Mouse (Mus musculus): ENCODE results near the gene Cfap97d1.

Cfap97d1 gene

DNA sequence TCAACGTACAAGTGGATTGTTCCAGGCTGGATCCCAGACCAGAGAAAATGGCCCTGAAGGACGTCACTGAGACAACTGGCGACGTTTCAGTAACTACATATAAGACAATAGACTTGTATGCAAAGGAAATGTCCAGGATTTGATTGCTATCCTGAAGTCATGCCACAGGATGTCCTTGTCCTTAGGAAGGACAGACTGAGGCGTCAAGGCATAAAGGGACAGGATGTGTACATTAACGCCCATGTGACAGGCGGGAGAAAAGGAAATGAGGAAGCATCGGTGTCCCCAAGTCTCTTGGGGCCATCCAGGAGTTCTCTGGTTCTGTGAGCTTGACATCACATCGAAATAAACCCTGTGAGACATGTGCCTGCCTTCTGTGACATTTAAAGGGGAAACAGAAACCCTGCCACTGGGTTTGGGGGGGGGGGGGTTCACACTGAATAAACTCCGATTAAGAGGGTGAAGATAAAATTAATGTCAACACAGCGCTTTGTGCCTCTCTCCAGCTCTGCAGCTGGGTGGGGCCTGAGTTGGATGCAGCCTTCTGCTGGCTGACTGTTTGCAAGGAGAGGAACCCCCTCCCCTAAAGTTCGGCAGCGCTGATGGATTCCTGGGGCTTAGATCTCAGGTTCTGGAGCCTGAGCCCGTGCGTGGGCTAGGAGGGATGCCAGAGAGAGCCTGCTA, 25.0 kb downstream of the Cfap97d1 start:
- no peak for DNase-seq (ENCODE audit: low spot score in 2 of 2)

DNA sequence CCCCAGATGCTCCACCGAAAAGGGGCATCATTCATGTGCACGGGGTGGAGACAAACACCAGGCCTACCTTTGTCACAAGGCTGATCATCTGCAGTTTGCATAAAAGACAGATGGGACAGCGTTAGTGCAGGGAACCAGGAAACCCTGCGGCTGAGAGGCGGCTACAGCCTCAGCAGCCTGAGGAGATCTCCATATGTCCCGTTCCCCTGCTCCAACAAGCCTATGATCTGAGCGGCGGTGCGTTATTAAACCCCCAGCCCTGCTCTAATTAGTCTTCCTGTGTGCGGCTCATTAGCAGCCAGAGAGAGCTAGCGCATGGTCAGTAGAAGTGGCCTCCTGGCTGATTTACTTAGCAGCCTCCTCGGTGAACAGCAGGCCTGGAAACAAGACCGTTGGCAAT, 26.1 kb downstream of the Cfap97d1 start:
- DNase-seq (ENCODE audit: low spot score in 2 of 2): no peak

DNA sequence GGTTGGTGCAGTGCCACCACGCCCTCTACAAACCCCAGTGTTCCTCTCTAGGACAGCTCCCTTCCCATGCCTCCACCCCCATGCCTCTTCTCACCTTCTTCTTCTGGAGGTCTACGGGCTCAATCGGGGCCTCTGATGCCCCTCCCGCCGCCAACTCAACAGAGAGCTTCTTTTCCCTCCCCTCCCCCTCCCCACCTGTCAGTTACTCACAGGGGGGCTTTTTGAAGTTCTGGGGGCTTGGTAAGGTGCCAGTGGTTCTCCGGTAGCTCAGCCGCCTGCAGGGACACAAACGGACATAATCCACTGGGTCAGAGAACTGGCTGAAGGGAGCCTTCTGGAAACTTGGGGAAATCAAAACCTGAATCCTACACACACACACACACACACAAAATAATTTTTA, 27.4 kb downstream of the Cfap97d1 start:
- no peak for DNase-seq (ENCODE audit: low spot score in 2 of 2)

DNA sequence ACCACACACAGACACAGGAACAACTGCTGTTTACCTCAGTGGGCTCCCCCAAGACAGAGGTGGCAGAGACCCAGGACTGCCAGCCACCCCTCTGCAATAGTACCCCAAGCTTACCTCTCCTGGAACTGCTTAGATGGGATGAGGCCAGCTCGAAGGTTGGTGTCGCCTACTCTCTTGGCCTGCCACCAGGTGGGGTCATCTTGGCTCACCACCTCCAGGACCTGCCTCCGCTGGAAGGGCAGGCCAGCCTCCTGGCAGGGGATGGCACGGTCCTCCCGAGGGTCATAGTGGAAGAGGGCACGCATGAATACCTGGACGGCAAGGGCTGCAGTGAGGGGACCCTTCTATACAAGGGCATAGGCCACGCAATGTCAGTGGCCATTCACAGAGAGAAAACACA, 29.1 kb downstream of the Cfap97d1 start:
- no peak for DNase-seq (ENCODE audit: low spot score in 2 of 2)

DNA sequence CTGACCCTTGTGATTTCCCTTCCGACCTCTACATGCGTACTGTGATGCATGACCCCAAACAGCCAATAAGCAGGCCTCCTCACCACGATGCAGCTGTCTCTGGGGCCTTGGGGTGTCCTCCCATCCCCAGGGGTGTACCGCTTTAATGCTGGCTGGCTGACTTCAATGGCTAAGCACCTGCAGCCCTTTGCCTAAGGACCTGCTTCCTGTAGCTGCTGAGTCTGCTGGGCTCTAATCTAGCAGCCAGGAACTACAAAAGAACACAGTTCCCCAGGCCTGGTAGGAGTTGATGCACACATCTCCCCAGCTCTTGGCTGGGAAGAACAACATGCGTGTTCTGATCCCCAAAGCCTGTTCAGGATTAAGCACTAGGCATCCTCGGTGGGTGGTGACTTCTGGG, 31.4 kb downstream of the Cfap97d1 start:
- DNase-seq (ENCODE audit: low spot score in 2 of 2): no peak

DNA sequence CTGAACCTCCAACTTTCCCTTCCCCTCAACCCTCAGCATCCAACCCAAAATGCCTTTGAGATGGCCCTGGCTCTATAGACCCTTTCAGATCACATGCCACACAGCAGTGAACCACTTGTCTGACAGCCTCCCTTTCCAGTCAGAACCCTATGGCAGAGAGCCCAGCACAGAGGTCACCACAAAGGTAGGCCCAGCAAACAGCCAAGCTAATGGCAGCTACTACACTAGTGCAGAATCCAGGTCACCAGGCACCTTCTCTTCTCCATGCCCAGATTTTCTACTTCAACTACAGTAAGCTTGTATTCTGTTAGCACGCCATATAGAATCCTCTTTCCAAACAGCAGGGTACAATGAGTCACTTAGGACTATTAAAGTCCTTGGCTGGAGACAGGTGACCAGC, 32.1 kb downstream of the Cfap97d1 start:
- DNase-seq (ENCODE audit: low spot score in 2 of 2): no peak

DNA sequence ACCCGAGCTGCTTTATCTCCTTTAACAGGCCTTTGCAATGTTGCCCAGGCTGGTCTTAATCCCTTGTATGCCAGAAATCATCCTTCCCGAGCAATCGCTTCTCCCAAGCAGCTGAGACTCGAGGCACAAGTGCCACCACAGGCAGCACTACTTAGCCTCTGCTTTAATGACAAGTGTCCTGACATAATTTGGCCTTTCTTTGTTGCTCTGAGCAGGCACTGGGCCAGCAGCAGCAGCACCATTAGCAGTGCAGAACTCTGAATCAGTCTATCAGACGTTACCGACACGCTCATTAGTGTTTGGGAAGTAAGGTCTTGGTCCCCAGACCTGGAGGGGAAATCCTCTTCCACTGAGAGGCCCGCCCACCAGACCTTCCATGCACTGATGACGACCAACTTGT, 35.7 kb downstream of the Cfap97d1 start:
- DNase-seq (ENCODE audit: low spot score in 2 of 2): no peak

DNA sequence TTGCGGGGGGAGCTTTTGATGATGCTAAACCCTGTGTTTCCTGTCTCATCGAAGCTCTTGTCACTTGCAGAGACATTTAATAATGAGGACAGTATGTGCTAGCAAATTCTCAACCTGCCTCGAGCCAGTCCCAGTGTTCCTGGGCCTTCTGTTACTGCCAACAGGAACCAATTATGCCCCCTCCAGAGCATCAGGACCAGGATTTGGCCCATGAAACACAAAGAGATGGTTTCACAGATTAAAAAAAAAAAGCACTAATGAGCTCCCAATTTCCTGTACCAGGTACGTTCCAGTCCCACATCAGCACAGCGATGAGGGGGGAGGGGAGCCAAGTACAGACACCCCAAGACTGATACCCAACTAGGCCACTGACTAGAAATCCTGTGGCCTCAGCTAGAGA, 37.1 kb downstream of the Cfap97d1 start:
- no peak for DNase-seq (ENCODE audit: low spot score in 2 of 2)

DNA sequence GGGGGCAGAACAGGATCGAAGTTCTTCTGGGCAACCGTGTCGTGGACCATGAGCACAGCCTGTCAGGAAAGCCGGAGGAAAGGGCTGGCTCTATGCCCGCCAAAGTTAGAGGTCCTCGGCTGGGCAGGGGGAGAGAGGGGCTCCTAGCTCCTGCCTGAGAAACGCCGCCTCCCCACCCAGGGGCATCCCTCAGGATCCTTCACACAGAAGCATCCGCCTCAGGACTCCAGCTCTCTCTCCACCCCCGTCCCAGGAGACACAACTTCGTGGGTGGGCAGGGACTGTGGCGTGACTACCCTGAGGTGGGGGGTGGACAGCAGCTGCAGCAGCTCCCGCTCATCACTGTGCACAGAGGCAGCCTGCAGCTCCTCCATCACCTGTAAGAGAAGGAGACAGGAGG, 39.3 kb downstream of the Cfap97d1 start:
- DNase-seq (ENCODE audit: low spot score in 2 of 2): peak; percentile 58 to 62

DNA sequence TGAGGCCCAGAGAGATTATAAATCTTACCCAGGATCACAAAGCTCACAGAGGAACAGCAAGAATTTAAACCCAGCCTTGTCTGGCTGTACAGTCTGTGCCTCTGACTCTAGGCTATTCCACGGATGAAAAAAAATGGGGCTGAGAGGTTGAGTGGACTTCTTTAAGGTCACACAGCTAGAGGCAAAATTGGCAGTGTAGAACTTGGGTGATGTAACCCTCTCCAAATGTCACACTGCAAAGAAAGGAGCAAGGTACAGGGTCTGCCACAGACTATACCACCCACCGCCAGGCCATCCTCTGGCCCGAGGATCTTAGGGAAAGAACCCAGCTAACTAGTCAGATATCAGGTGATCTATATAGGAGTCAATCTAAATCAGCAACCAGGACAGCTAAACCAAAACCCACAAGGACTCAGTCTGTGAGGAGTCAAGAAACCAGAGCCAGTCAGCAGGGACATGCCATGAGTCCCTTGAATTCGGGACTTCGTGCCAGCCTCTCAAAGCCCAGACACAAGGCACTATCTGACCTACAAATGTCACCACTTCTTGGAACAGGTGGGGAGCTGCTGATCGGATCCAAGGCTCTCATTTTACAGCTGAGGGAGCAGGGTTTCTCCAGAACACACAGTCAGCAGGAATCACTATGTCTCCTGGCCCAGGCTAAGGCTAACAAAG, 40.1 kb downstream of the Cfap97d1 start:
- DNase-seq (ENCODE audit: low spot score in 2 of 2): no peak

DNA sequence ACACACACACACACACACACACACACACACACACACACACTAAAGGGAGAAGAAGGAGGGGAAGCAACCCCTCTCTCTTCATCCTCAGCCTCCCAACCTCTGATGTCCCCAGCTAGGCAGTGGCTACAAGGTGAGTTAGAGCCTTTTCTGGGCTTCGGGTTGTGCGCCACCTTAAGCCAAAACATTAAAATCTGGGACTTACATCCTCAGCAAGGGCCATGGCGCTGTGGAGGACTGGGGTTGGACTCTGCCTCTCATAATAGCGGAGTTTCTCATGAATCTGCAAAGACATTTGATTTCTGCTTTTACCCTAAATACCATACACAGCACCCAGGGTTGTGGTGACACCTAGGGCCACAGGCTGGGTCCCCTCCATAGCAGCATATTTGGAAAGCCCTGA, 40.8 kb downstream of the Cfap97d1 start:
- no peak for DNase-seq (ENCODE audit: low spot score in 2 of 2)

DNA sequence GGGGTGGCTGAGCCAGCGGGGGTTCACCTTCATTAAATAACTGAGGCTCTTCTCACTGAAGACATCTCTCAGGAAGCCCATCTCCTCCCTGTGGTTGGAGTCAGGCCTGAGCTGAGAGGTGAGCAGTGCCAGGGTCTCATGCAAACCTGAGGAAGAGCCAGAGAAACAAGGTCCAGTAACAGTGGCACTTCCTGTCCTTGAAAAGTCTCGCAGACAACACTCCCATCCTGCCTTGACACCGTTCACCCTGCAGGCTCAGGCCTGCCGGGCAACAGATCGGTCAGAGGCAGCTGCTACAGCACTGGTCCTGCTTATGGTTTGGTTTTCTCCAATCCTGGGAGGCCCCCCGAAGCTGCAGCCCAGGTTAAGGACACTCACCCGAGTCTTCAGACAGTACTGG, 41.3 kb downstream of the Cfap97d1 start:
- DNase-seq (ENCODE audit: low spot score in 2 of 2): no peak

DNA sequence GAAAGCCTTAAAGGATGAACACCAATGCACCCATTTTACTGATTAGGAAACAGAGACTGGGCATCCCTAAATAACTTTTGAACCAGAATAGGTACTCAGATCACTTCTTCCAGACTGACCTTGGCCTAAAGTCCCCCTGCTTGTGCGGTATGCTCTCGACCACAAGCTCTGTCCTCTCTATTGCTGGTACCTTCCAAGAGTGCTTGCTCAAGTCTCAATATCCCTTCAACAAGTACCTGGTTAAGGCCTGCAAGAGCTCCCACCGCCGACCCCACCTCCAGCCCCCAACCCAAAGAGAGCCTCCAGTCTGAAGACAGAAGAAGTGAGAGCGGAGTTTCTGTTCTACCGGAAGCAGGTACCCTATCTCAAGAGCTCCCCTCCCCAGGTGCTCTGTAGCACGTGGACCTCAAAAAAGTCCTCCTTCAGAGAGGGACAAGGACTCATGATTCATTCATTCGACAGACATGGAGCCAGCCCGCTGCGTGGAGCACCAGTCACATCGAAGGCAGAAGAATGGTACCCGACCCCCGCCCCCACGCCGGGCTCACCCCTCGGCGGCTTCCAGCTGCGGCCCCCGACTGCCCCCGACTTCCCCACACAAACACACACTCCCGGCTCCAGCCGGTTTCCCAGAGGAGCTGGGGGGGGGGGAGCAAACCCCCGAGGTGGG, 42.0 kb downstream of the Cfap97d1 start:
- no peak for DNase-seq (ENCODE audit: low spot score in 2 of 2)

DNA sequence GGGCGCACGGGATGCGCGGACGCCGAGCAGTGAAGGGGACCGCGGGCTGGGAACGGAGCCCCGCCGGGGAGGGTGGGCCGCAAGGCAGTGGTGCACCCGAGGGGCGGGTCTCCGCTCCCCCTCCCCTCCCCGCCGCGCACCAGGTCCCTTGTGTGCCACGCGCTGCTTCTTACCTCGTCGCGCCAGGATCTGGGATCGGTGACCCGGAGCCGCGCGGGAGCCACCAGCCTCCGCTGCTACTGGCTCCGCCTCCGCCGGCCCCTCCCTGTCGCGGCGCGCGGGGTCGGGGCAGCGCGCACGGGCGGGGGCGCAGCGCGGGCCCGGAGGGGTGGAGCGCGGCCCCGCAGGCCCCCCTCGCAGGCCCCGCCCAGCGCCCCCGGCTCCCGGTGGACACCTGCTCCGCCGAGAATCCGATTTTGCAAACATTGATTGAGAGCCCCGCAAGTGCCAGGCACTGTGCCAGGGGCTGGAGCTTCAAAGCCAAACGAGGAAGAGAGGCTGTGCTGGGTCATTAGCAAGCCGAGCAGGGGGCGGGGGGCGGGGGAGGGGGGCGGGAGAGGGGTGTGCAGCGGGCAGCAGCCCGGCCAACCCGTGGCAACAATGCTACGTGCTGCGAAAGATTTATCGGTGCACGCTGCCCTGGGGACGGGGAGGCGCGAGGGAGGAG, 42.7 kb downstream of the Cfap97d1 start:
- DNase-seq (ENCODE audit: low spot score in 2 of 2): peak; percentile 55 to 64

DNA sequence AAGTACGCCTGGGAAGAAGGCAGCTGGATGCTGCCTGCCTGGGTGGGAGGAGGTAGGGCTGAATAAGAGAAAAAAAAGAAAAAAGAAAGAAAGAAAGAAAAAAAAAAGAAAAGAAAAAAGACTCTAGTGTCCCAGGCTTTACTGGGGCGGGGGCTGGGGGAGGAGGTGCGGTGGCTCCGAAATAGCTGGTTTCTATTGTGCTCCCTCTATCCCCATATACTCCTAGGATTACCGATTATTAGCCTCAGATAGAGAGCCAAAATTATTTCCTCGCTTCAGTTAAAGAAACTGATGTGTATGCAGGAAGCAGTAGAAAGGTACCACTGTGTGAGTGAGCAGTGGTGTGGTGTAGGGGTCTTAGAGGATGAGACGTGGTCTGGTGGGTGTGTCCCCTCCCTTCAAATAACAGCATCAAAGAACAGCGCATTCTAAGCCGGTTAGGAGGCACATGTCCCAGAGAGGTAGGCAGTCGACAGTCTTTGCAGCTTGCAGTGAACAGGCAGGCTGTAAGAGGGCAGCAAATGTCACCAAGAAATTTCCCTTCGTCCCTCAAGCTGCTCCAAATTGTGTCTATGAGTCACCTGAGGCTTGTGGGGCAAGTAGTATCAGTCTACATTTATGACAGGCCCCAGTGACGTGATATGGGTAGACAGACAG, 43.4 kb downstream of the Cfap97d1 start:
- DNase-seq (ENCODE audit: low spot score in 2 of 2): no peak

DNA sequence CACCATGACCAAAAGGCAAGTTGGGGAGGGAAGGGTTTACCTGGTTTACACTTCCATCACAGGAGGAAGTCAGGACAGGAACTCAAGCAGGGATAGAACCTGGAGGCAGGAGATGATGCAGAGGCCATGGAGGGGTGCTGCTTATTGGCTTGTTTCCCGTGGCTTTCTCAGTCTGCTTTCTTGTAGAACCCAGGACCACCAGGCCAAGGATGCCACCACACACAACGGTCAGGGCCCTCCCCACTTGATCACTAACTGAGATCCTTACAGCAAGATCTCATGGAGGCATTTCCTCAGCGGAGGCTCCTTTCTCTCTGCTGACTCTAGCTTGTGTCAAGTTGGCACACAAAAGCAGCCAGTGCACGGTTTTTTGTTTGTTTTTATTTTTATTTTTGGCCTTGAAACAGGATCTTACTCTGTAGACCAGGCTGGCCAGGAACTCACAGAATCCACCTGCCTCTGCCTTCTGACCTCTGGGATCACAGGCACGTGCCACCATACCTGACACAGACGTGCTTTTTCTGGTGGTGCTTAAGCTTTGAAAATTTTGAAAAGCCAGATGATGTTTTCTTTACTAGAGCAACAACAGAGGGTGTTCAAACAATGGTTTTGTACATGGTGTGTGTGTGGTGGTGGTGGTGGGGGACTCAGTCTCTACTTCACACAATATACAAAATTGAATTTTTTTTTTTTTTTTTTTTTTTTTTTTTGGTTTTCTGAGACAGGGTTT, 44.2 kb downstream of the Cfap97d1 start, which contains the start of gene Mpp3:
TSS of gene Mpp3 (minus strand) at position 375 of the 730 bp plus-strand sequence.
- no peak for DNase-seq (ENCODE audit: low spot score in 2 of 2)

DNA sequence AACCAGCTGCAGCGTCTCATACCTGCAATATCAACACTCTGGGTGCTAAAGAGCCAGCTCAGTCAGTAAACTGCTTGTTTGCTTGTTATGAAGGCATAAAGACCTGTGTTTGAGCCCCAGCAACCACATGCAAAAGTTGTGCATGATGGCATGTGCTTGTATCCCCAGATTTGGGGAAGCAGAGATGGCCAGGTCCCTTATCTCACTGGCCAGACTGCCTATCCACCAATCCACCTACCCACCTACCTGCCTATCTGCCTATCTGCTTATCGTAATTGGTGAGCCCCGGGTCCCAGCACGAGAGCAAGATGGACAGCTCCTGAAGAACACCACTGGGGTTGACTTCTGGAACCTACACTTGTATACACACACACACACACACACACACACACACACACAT, 45.2 kb downstream of the Cfap97d1 start:
- no peak for DNase-seq (ENCODE audit: low spot score in 2 of 2)

DNA sequence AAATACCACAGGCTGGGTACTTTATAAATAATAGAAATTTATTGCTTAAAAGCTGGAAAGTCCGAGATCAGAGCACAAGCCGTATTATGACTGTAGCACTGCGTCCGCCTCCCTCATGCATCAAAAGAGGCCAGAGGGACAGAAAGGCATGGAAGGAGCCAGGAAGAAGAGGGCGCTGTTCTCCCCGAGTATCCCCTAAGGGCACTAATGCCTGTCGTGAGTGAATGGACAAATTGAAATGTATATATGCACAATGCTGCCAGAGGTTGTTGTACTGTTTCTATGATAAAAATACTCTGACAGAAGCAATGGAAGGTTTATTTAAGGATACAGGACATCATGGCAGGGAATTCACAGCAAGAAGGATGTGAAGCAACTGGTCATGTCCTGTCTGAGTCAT, 45.9 kb downstream of the Cfap97d1 start:
- DNase-seq (ENCODE audit: low spot score in 2 of 2): no peak

DNA sequence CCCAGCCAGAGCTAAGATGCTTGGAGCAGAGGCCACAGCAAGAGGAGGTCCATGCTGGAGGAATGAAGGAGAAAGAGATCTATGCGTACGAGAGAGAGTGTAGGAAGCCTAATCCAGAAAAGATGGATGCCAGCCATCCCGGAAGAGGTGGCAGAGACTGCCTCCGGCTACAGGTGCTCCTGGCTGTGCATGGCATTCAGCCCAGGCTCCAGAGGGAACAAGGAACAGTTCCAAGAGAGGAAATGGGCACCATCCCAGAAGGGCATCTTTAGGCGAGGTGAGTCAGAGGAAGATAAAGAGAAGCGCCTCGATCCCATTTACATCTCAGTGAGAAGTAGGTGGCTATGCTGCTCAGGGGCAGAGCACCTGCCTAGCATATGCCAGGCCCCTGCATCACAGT, 47.1 kb downstream of the Cfap97d1 start:
- peak in 1 of 2 experiments; percentile 56 for DNase-seq (ENCODE audit: low spot score in 2 of 2)

DNA sequence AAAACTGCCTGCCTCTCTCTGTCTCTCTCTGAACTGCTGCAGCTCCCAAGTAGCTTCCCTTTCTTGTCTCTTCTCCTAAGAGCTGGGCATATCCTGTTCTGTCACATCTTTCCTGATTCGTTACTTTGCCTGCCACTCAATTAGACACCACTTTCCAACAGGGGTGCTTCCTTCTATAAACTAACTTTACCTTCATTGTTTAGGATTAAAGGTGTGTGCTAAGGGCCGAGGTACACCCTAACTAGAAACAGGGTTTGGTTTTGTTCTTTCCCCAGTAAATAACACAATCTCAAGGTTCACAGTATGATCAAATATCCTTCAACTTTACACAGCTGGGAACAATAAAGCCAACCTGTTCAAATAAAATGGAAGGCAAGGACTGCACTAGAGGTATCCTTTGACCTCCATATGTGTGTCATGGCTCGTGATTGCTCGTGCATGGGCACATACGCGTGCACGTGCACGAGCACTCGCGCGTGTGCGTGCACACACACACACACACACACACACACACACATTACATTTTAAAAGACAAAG, 49.0 kb downstream of the Cfap97d1 start:
- no peak for DNase-seq (ENCODE audit: low spot score in 2 of 2)

DNA sequence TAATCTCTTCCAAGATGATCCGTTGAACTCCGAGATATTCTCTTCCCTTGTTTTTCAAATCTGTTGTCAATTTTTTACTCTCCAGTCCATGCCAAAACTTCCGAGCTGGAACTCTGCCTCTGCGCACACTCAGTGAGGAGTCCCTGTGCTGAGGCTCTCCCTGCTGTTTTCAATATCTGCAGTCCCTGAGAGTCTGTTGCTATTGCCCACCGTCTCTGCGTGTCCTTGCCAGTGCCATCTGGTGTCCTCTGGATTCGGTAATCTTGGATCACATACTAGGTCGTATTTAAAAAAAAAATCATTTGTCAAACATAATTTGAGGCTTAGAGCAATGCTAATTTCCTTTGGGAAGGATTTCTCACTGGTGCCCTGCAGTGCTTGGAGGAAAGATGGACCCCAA, 50.8 kb downstream of the Cfap97d1 start:
- DNase-seq (ENCODE audit: low spot score in 2 of 2): no peak
